Mouse (Mus musculus) MEL (cell line): ENCODE data around the gene Olfr279. TPM values are rescaled to one million over a fixed set of nuclear protein-coding genes. Genes with fewer than 3 reads are reported as not detected.
A peak's percentile ranks its signal among the peaks of the same experiment; 100 is the strongest.

Experiments used
- DNase-seq: peaks from one replicate; pipeline ENCODE4 v3.0.0; 2011; ENCODE audit warnings: low read depth, low spot score
- H3K27ac ChIP-seq: 2 replicates; pipeline ENCODE4 v1.5.1; 2012; ENCODE audit warnings: low read depth, mild to moderate bottlenecking, control low read depth, low read length, moderate library complexity; ENCODE audit not compliant: control insufficient read depth
- H3K27me3 ChIP-seq, 2 experiments: fragments of 150-350 bp in 1 of 2; sonication (generic) in 1 of 2; 2 replicates each; pipeline ENCODE4 v1.6.1; 2012; ENCODE audit warnings: low read length in 2 of 2, mild to moderate bottlenecking in 2 of 2, improper control_type of control experiment in 1 of 2, moderate library complexity in 1 of 2; ENCODE audit not compliant: insufficient read depth in 2 of 2, control insufficient read depth in 1 of 2
- H3K36me3 ChIP-seq, 2 experiments: 2 replicates each; pipeline ENCODE4 v1.6.1; 2012 to 2014; ENCODE audit warnings: low read length in 2 of 2, improper control_type of control experiment in 1 of 2, inconsistent platforms in 1 of 2, mild to moderate bottlenecking in 1 of 2; ENCODE audit not compliant: insufficient read depth in 2 of 2, control insufficient read depth in 1 of 2
- H3K4me1 ChIP-seq, 2 experiments: fragments of 150-350 bp in 1 of 2; sonication (generic) in 1 of 2; 2 replicates each; pipeline ENCODE4 v1.6.1; 2012; ENCODE audit warnings: low read length in 2 of 2, improper control_type of control experiment in 1 of 2, mild to moderate bottlenecking in 1 of 2; ENCODE audit not compliant: insufficient read depth in 2 of 2, control insufficient read depth in 1 of 2
- H3K4me3 ChIP-seq, 2 experiments: fragments of 150-350 bp in 1 of 2; sonication (generic) in 1 of 2; 2 replicates each; pipeline ENCODE4 v1.5.1; 2012; ENCODE audit warnings: low read depth in 2 of 2, low read length in 2 of 2, mild to moderate bottlenecking in 2 of 2, moderate library complexity in 2 of 2, control low read depth in 1 of 2, improper control_type of control experiment in 1 of 2; ENCODE audit not compliant: control insufficient read depth in 1 of 2, insufficient read depth in 1 of 2
- H3K79me2 ChIP-seq: 2 replicates; pipeline ENCODE4 v1.6.1; 2012; ENCODE audit warnings: mild to moderate bottlenecking, low read length, moderate library complexity; ENCODE audit not compliant: control insufficient read depth, poor library complexity, insufficient read depth
- H3K9ac ChIP-seq: 2 replicates; pipeline ENCODE4 v1.6.1; 2012; ENCODE audit warnings: low read depth, mild to moderate bottlenecking, control low read depth, low read length, moderate library complexity; ENCODE audit not compliant: control insufficient read depth, poor library complexity, severe bottlenecking
- H3K9me3 ChIP-seq: fragments of 150-350 bp; sonication (generic); replicated peaks from 2 replicates; pipeline ENCODE4 v1.6.1; 2012; ENCODE audit warnings: mild to moderate bottlenecking, low read length, improper control_type of control experiment, moderate library complexity; ENCODE audit not compliant: insufficient read depth
- CHD1 ChIP-seq: IDR thresholded peaks from 2 replicates; pipeline ENCODE4 v1.6.1; 2012; ENCODE audit warnings: low read depth, mild to moderate bottlenecking, inconsistent platforms, low read length, improper control_type of control experiment
- CTCF ChIP-seq, 3 experiments: IDR thresholded peaks in 2 of 3; conservative IDR thresholded peaks in 1 of 3; 2 replicates each; pipeline ENCODE4 v1.5.1; 2011 to 2012; ENCODE audit warnings: low read length in 3 of 3, low read depth in 2 of 3, mild to moderate bottlenecking in 2 of 3, improper control_type of control experiment in 1 of 3, inconsistent platforms in 1 of 3, mixed read lengths in 1 of 3, moderate library complexity in 1 of 3; ENCODE audit not compliant: control insufficient read depth in 1 of 3, insufficient read depth in 1 of 3, poor library complexity in 1 of 3, severe bottlenecking in 1 of 3
- ETS1 ChIP-seq: IDR thresholded peaks from 2 replicates; pipeline ENCODE4 v1.6.1; 2012; ENCODE audit warnings: low read depth, mild to moderate bottlenecking, inconsistent platforms, low read length, improper control_type of control experiment, moderate library complexity
- GABPA ChIP-seq: IDR thresholded peaks from 2 replicates; pipeline ENCODE4 v1.6.1; 2012; ENCODE audit warnings: low read depth, mild to moderate bottlenecking, inconsistent platforms, low read length, improper control_type of control experiment, moderate library complexity
- KAT2A ChIP-seq: conservative IDR thresholded peaks from 2 replicates; pipeline ENCODE4 v1.6.1; 2012; ENCODE audit warnings: low read depth, low read length, improper control_type of control experiment, inconsistent platforms
- MAFK ChIP-seq: IDR thresholded peaks from 2 replicates; pipeline ENCODE4 v1.6.1; 2011; ENCODE audit warnings: low read depth, mild to moderate bottlenecking, low read length, improper control_type of control experiment, borderline replicate concordance
- MXI1 ChIP-seq: IDR thresholded peaks from 2 replicates; pipeline ENCODE4 v1.6.1; 2011; ENCODE audit warnings: mild to moderate bottlenecking, low read depth, low read length, improper control_type of control experiment
- POLR2A ChIP-seq, 2 experiments: IDR thresholded peaks; 2 replicates each; pipeline ENCODE4 v1.6.1; 2011 to 2012; ENCODE audit warnings: low read length in 2 of 2, mild to moderate bottlenecking in 2 of 2, control low read depth in 1 of 2, improper control_type of control experiment in 1 of 2, low read depth in 1 of 2, moderate library complexity in 1 of 2; ENCODE audit not compliant: control insufficient read depth in 1 of 2, insufficient read depth in 1 of 2, poor library complexity in 1 of 2
- POLR2AphosphoS2 ChIP-seq: IDR thresholded peaks from 2 replicates; pipeline ENCODE4 v1.6.1; 2011; ENCODE audit warnings: low read length, improper control_type of control experiment
- RAD21 ChIP-seq: IDR thresholded peaks from 2 replicates; pipeline ENCODE4 v1.6.1; 2011; ENCODE audit warnings: mild to moderate bottlenecking, low read depth, low read length, improper control_type of control experiment
- TAL1 ChIP-seq: IDR thresholded peaks from 2 replicates; pipeline ENCODE4 v1.6.1; 2012; ENCODE audit warnings: mild to moderate bottlenecking, inconsistent platforms, low read length, moderate library complexity, mixed read lengths
- USF2 ChIP-seq, 2 experiments: IDR thresholded peaks; 2 replicates each; pipeline ENCODE4 v1.6.1; 2011 to 2012; ENCODE audit warnings: improper control_type of control experiment in 2 of 2, low read length in 2 of 2, borderline replicate concordance in 1 of 2, inconsistent platforms in 1 of 2, low read depth in 1 of 2, mild to moderate bottlenecking in 1 of 2; ENCODE audit not compliant: insufficient read depth in 1 of 2
- ZMIZ1 ChIP-seq: IDR thresholded peaks from 2 replicates; pipeline ENCODE4 v1.6.1; 2012; ENCODE audit warnings: low read depth, mild to moderate bottlenecking, inconsistent platforms, low read length, improper control_type of control experiment, moderate library complexity
- ZNF384 ChIP-seq: IDR thresholded peaks from 2 replicates; pipeline ENCODE4 v1.6.1; 2012; ENCODE audit warnings: low read depth, mild to moderate bottlenecking, inconsistent platforms, low read length, improper control_type of control experiment
- polyA plus RNA-seq, 2 experiments: library from polyadenylated mRNA; stranded (reverse) in 1 of 2; unstranded in 1 of 2; fragments of >175 nt in 1 of 2; fragments of >200 nt in 1 of 2; gene quantifications; 2 replicates each; pipeline versions ENCODE4 v1.2.1 to v1.2.4; 2012; ENCODE audit warnings: low replicate concordance in 2 of 2, low read depth in 1 of 2; ENCODE audit not compliant: insufficient read length in 2 of 2, insufficient read depth in 1 of 2, missing spikeins in 1 of 2
- total RNA-seq: library from RNA; depleted of rRNA; stranded (reverse); fragments of 300-350 nt; gene quantifications from 2 replicates; pipeline ENCODE4 v1.2.3, GENCODE M21; 2012

The Olfr279 gene
- total and polyA plus RNA-seq, 3 experiments = under 0.01 to 81.4 (median 0.03) TPM

DNA sequence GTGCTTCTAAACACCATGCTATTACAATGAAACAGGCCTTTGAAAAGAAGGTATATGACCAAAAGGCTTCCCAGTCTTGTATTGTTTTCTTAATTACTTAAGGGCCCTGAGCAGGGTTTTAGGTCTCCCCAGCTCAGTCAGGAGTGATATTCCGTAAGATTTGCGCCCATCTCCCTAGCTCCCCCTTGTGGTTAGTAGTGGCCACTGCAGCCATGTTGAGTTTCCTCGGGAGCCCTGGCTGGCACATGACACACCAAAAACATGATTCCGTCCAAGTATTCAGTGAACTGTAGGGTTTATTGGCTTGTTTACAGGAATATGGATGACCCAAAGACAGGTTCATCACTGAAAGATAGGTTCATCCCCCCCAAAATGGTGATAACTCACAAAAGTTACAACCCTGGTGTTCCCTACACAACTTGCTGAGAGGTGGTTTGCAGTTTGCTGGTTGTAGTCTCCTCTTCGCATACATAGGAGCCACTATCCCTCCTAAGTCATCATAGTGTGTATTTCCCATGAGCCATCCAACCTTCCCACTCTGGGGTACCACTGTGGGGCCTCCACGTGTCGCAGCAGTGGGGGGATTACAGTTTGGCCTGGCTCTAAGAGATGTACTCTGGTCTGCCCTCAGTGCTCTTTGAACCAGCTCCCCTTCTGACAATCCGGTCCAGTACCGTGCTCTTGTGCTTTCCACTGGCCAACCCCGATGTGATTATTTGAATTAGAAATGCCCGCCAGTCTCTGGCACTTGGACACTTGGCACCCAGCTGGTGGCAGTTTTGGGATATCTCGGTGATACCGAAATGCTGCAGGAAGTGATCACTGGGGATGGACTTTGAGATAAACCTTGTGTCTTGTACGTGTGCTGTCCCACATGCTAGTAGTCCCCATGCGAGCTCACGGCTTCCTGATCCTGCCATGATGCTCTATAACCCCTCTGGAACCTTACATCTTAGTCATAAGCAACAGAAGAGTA, 25.5 kb downstream of the Olfr279 start (continued):
- no peak for TF ChIP-seq CHD1
- TF ChIP-seq MXI1 = peak; percentile 36; the same call in 1 of the 2 replicates
- TF ChIP-seq RAD21 = peak; percentile 32
- TF ChIP-seq TAL1 = no peak
- TF ChIP-seq KAT2A = no peak
- no peak for TF ChIP-seq USF2 (IDR thresholded peaks at IDR 0.05; ENCODE audit: borderline replicate concordance in 1 of 2, insufficient read depth in 1 of 2, low read depth in 1 of 2, low read length in 2 of 2)
- peak; percentile 49 for TF ChIP-seq POLR2AphosphoS2
- TF ChIP-seq ZNF384 = no peak
- peak; percentile 90 to 99 (median 96) for TF ChIP-seq CTCF (IDR thresholded peaks at IDR 0.05 in 2 of 3, conservative IDR thresholded peaks at IDR 0.05 in 1 of 3; ENCODE audit: control insufficient read depth in 1 of 3, insufficient read depth in 1 of 3, low read depth in 2 of 3, low read length in 3 of 3, poor library complexity in 1 of 3, severe bottlenecking in 1 of 3)
- TF ChIP-seq MAFK = no peak
- peak; percentile 60; the same call in 1 of the 2 replicates for TF ChIP-seq ZMIZ1
- no peak for TF ChIP-seq GABPA

DNA sequence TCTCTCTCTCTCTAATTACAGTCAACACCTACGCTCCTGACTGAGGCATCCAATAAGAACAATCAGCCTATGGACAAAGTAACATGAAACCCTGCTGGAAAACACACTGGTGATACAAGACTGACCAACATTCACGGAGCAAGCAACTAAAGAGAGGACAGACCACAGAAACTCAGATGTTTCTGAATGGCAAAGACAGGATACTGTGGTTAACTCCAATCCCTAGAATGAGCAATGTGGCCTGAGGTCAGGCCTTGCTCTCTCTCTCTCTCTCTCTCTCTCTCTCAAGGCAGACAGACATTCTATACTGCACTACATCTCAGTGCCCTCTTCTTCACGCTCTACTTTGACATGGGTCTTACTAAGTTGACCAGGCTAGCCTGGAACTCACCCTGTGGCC, 29.0 kb downstream of the Olfr279 start:
- peaks cover 19 to 47% of the 10 kb centered on the region in 2 experiments for H3K36me3 ChIP-seq
- no peaks in the 10 kb centered on the region for H3K27me3 ChIP-seq
- H3K9ac ChIP-seq = no peak overlapping the region
- peaks cover 17% of the 10 kb centered on the region for H3K79me2 ChIP-seq
- no peak overlapping the region for H3K27ac ChIP-seq
- no peaks in the 10 kb centered on the region for H3K4me1 ChIP-seq
- no peak overlapping the region for H3K4me3 ChIP-seq
- TF ChIP-seq TAL1 (no peak), POLR2A (IDR thresholded peaks at IDR 0.05; ENCODE audit: control insufficient read depth in 1 of 2, insufficient read depth in 1 of 2, low read depth in 1 of 2, low read length in 2 of 2, poor library complexity in 1 of 2) (peak in 1 of 2 experiments; percentile 40; a peak in 1 of 4 replicates)
- no peak for DNase-seq
- no peaks in the 10 kb centered on the region for H3K9me3 ChIP-seq

DNA sequence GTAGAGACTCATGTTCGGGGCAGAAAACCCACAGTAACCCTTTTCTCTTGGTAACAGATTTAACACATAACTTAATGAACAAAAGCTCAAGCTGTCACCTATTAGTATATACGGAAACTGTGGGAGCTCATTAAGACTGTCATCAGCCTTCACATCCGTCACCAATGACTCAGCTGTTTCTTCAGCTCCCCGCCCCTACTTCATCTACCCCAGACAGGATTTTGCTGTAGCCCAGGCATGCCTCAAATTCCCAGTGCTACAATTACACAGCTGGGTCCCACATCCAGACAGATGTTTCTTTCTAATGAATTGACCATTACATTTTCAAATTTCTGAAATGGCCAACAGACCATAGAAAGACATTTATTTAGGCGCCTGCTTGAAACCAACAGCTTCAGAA, 33.9 kb downstream of the Olfr279 start:
- Histone ChIP-seq H3K9ac (no peak overlapping the region), H3K79me2 (peaks cover 42% of the 10 kb centered on the region), H3K9me3 (no peaks in the 10 kb centered on the region), H3K27me3 (no peaks in the 10 kb centered on the region), H3K27ac (no peak overlapping the region), H3K4me1 (peaks cover 0 to 3% of the 10 kb centered on the region in 2 experiments; a peak in 2 of 4 replicates), H3K36me3 (peaks cover 47 to 80% of the 10 kb centered on the region in 2 experiments), H3K4me3 (no peak overlapping the region)
- peak; percentile 59 for DNase-seq
- TF ChIP-seq ETS1 = 0 out of 2 replicates have a peak, but pooled peaks have one; percentile 3
- no peak for TF ChIP-seq MAFK
